Mouse (Mus musculus): Measurements from ENCODE around the gene Rassf5. TPM values are rescaled to one million over a fixed set of nuclear protein-coding genes. Genes with fewer than 3 reads are reported as not detected.

The Rassf5 gene
- total RNA-seq (2015; ENCODE audit: low replicate concordance) (18.8 and 30.7 TPM in 2 replicates), total RNA-seq (2017; ENCODE audit: low replicate concordance) (11.7 and 15.2 TPM in 2 replicates)

- 0 out of 2 replicates have a peak, but pooled peaks have one; percentile 14 for ATAC-seq (replicated peaks; ENCODE audit: low FRiP score, poor library complexity, severe bottlenecking)
Measured at GRCm38 (mm10) chr1:131245089-131245856, at the start of gene Rassf5. TSS of gene Rassf5 (minus strand) at chr1:131245258.

GRCm38 (mm10) chr1:131293922-131294250, 48.8 kb upstream of the Rassf5 start:
- ATAC-seq (replicated peaks; ENCODE audit: low FRiP score, poor library complexity, severe bottlenecking): no peak

- ATAC-seq (replicated peaks; ENCODE audit: low FRiP score, poor library complexity, severe bottlenecking): no peak
Measured at GRCm38 (mm10) chr1:131293221-131293921, 48.3 kb upstream of the Rassf5 start.

- 0 out of 2 replicates have a peak, but pooled peaks have one; percentile 56 for ATAC-seq (replicated peaks; ENCODE audit: low FRiP score, poor library complexity, severe bottlenecking)
Measured at GRCm38 (mm10) chr1:131290648-131291047, 45.6 kb upstream of the Rassf5 start.

- ATAC-seq (replicated peaks; ENCODE audit: low FRiP score, poor library complexity, severe bottlenecking): no peak
Measured at GRCm38 (mm10) chr1:131288938-131289337, 43.9 kb upstream of the Rassf5 start.

- ATAC-seq (replicated peaks; ENCODE audit: low FRiP score, poor library complexity, severe bottlenecking): no peak
Measured at GRCm38 (mm10) chr1:131287267-131287666, 42.2 kb upstream of the Rassf5 start.

- no peak for ATAC-seq (replicated peaks; ENCODE audit: low FRiP score, poor library complexity, severe bottlenecking)
Measured at GRCm38 (mm10) chr1:131286803-131287202, 41.7 kb upstream of the Rassf5 start.

- no peak for ATAC-seq (replicated peaks; ENCODE audit: low FRiP score, poor library complexity, severe bottlenecking)
Measured at GRCm38 (mm10) chr1:131284616-131285015, 39.6 kb upstream of the Rassf5 start.

- ATAC-seq (replicated peaks; ENCODE audit: low FRiP score, poor library complexity, severe bottlenecking): no peak
Measured at GRCm38 (mm10) chr1:131284167-131284566, 39.1 kb upstream of the Rassf5 start.

GRCm38 (mm10) chr1:131281731-131282130, 36.7 kb upstream of the Rassf5 start:
- ATAC-seq (replicated peaks; ENCODE audit: low FRiP score, poor library complexity, severe bottlenecking): no peak

GRCm38 (mm10) chr1:131280280-131280679, 35.2 kb upstream of the Rassf5 start:
- no peak for ATAC-seq (replicated peaks; ENCODE audit: low FRiP score, poor library complexity, severe bottlenecking)

GRCm38 (mm10) chr1:131279456-131279776, 34.4 kb upstream of the Rassf5 start, which contains the start of gene Ikbke:
TSS of gene Ikbke (minus strand) at chr1:131279606.
- ATAC-seq (replicated peaks; ENCODE audit: low FRiP score, poor library complexity, severe bottlenecking): no peak

GRCm38 (mm10) chr1:131278606-131279455, 33.8 kb upstream of the Rassf5 start:
- ATAC-seq (replicated peaks; ENCODE audit: low FRiP score, poor library complexity, severe bottlenecking): no peak

GRCm38 (mm10) chr1:131276831-131277230, 31.8 kb upstream of the Rassf5 start:
- ATAC-seq (replicated peaks; ENCODE audit: low FRiP score, poor library complexity, severe bottlenecking): no peak

- no peak for ATAC-seq (replicated peaks; ENCODE audit: low FRiP score, poor library complexity, severe bottlenecking)
Measured at GRCm38 (mm10) chr1:131275577-131275976, 30.5 kb upstream of the Rassf5 start.

- ATAC-seq (replicated peaks; ENCODE audit: low FRiP score, poor library complexity, severe bottlenecking): no peak
Measured at GRCm38 (mm10) chr1:131274725-131275539, 29.9 kb upstream of the Rassf5 start.

- ATAC-seq (replicated peaks; ENCODE audit: low FRiP score, poor library complexity, severe bottlenecking): peak; percentile 64
Measured at GRCm38 (mm10) chr1:131269797-131270578, 24.9 kb upstream of the Rassf5 start.

- no peak for ATAC-seq (replicated peaks; ENCODE audit: low FRiP score, poor library complexity, severe bottlenecking)
Measured at GRCm38 (mm10) chr1:131268776-131269175, 23.7 kb upstream of the Rassf5 start.

GRCm38 (mm10) chr1:131263905-131264304, 18.8 kb upstream of the Rassf5 start:
- ATAC-seq (replicated peaks; ENCODE audit: low FRiP score, poor library complexity, severe bottlenecking): no peak
